Mouse (Mus musculus) stomach, postnatal 0 days (tissue): Measurements from ENCODE around the gene Pkib.

Experiments
- CTCF ChIP-seq: IDR thresholded peaks from 2 replicates; pipeline ENCODE4 v1.5.1; 2016; ENCODE audit warnings: antibody characterized with exemption, low read depth, mild to moderate bottlenecking, moderate library complexity
- EP300 ChIP-seq: optimal IDR thresholded peaks from 2 replicates; pipeline ENCODE3; 2016; ENCODE audit warnings: antibody characterized with exemption

GRCm38 (mm10) chr10:57784876-57785150 is 153.0 kb downstream of the Pkib start, which contains the start of gene Fabp7:
- TF ChIP-seq EP300 (no peak), CTCF (no peak)
